9 mouse cellular contexts compared by ENCODE assay signal in genomic region chr13:53779150-53779549, GRCm38 (mm10).
DNase-seq lines count a peak whose midpoint lies in the region; ATAC-seq and TF ChIP-seq lines count a peak whose summit lies in the region.
"Had no signal": no experiment of that assay in that cellular context is flagged by ENCODE, and none has a peak within 500 bp of the region (broad histone marks: within the 10 kb centered on the region; RNA-seq: fewer than 3 reads in every experiment).

No protein-coding gene starts in this region.

- TF ChIP-seq CTCF in liver, postnatal 0 days (IDR thresholded peaks at IDR 0.05; ENCODE audit: low read depth) = peak; percentile 57

- no peak overlapping the region for H3K9ac ChIP-seq in liver, postnatal 0 days (replicated peaks)
- H3K9ac ChIP-seq: limb, embryonic 15.5 days had no signal

- no peaks in the 10 kb centered on the region for H3K9me3 ChIP-seq in liver, postnatal 0 days (ENCODE audit: low read length)
- H3K9me3 ChIP-seq: limb, embryonic 15.5 days had no signal

- no peaks in the 10 kb centered on the region for H3K36me3 ChIP-seq in liver, postnatal 0 days (replicated peaks; ENCODE audit: insufficient read depth, low read length)
- H3K36me3 ChIP-seq: limb, embryonic 15.5 days had no signal

- no peaks in the 10 kb centered on the region for H3K27me3 ChIP-seq in liver, postnatal 0 days (ENCODE audit: insufficient read depth, low read length)

- TF ChIP-seq EP300 in liver, postnatal 0 days (IDR thresholded peaks at IDR 0.05; ENCODE audit: low read depth) = no peak

- H3K4me1 ChIP-seq in liver, postnatal 0 days (ENCODE audit: insufficient read depth) = no peaks in the 10 kb centered on the region

- ATAC-seq in cerebellum, adult (ENCODE audit: insufficient number of reproducible peaks, low FRiP score, low TSS enrichment) = no peak
- ATAC-seq in liver, postnatal 0 days = no peak

- no peak overlapping the region for H3K4me2 ChIP-seq in liver, postnatal 0 days (ENCODE audit: low read depth, low read length)
- H3K4me2 ChIP-seq: limb, embryonic 15.5 days had no signal

- DNase-seq in cerebellum, adult 18-20 months = peak; percentile 38
- DNase-seq in liver, postnatal 0 days = no peak
- no peak for DNase-seq in liver
- peak; percentile 35 to 40 for DNase-seq in cerebellum, postnatal 36 days
- peak; percentile 64 to 72 for DNase-seq in layer of hippocampus, postnatal 10 days (ENCODE audit: low spot score in 2 of 2)
- peak; percentile 73 for DNase-seq in right cerebral cortex, postnatal 14 days
- DNase-seq in urinary bladder, postnatal 4 days (ENCODE audit: low spot score in 2 of 2) = no peak

- H3K27ac ChIP-seq in liver, postnatal 0 days (ENCODE audit: low read depth) = no peak overlapping the region
- H3K27ac ChIP-seq: limb, embryonic 15.5 days had no signal

- H3K4me3 ChIP-seq in liver, postnatal 0 days (ENCODE audit: low read depth, low read length) = no peak overlapping the region
- H3K4me3 ChIP-seq: limb, embryonic 15.5 days had no signal

- 46% methylated on average over 4 of the region's 4 CpGs for WGBS in liver, postnatal 0 days (ENCODE audit: insufficient replicate concordance)

Comparison
In these comparisons a context has a peak if more than half of its experiments do, and no peak if none do; other contexts are left out.
1. DNase-seq: peak in cerebellum, adult 18-20 months (2 of 2), cerebellum, postnatal 36 days (2 of 2), layer of hippocampus, postnatal 10 days (2 of 2) and right cerebral cortex, postnatal 14 days (single experiment); none in liver, postnatal 0 days (single experiment), liver (single experiment) and urinary bladder, postnatal 4 days (0 of 2).